Mouse (Mus musculus) lung, postnatal 0 days (tissue): ENCODE results near the gene Praf2.
"Not testable (repeated sequence)": the region's sequence is repeated elsewhere in the genome, so short reads cannot be mapped to it uniquely, and the experiment has no call there.

Source experiments
- CTCF ChIP-seq: IDR thresholded peaks from 2 replicates; pipeline ENCODE4 v1.5.1; 2016; ENCODE audit warnings: antibody characterized with exemption, mild to moderate bottlenecking
- EP300 ChIP-seq: IDR thresholded peaks from 2 replicates; pipeline ENCODE4 v1.6.1; 2016; ENCODE audit warnings: antibody characterized with exemption, mild to moderate bottlenecking, control low read depth

DNA sequence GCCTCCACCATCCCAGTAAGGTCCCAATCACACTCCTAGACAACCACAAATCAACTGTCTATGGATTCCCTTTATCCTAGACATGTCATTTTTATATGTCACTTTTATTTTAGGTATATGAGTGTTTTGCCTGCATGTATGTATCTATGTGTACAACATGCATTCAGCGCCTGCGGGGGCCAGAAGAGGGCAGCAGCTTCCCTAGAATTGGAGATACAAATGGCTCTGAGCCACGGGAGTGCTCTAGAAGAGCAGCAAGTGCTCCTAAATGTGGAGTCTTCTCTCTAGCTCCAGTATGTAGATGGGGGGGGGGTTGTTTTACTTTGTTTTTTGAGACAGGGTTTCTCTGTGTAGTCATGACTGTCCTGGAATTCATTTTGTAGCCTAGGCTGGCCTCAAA is 25.4 kb downstream of the Praf2 start:
- not testable (repeated sequence) for TF ChIP-seq EP300
- TF ChIP-seq CTCF = peak; percentile 56
